Mouse (Mus musculus): ENCODE results near the gene Mettl8.

GRCm38 (mm10) chr2:70993740-70994139 is 61.6 kb downstream of the Mettl8 start:
- no peak for TF ChIP-seq CTCF (IDR thresholded peaks at IDR 0.05; ENCODE audit: extremely low read depth, insufficient read depth, low read length)
- TF ChIP-seq POLR2A (IDR thresholded peaks at IDR 0.05; ENCODE audit: extremely low read depth, insufficient read depth, low read length): no peak
